Mouse (Mus musculus) B cell, adult 62 days (primary cell): ENCODE measurements around the gene Matn4. TPM values are rescaled to one million over a fixed set of nuclear protein-coding genes. Genes with fewer than 3 reads are reported as not detected.

Experiments
- total RNA-seq: library from RNA; stranded (reverse); gene quantifications from 4 replicates; pipeline ENCODE4 v1.2.4, GENCODE M21; 2023

Matn4 gene
- 0.18 to 0.46 TPM (median 0.39 TPM) in 4 replicates for total RNA-seq

GRCm38 (mm10) chr2:164405060-164405459 lies at the start of gene Matn4:
Gene Matn4, minus strand, starts transcription at chr2:164405160.

GRCm38 (mm10) chr2:164443460-164444000 lies 38.6 kb upstream of the Matn4 start, which contains the start of gene Sdc4:
Gene Sdc4, minus strand, starts transcription at chr2:164443887.

DNA sequence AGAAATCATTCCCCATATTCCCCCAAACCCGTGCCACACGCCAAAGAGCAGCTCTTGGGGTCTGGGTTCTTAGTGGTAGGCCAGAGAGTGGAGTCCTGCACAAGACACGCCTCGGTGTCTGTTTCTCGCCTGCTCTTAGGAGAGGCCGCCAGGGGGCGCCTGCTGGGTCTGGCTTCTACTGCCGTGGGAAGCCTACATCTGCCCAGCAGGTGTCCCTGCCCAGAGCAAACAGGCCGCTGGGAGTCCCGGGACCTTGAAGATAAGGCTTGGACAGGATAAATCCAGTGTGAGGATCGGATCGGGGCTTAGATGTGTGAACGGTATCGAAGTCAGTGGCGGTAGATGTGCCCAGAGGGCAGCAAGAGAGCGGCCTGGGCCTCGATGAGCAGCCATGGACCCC lies 2.1 kb downstream of the Matn4 start, which contains the start of gene Rbpjl:
TSS of gene Rbpjl (plus strand) at position 236 of the 400 bp plus-strand sequence.

DNA sequence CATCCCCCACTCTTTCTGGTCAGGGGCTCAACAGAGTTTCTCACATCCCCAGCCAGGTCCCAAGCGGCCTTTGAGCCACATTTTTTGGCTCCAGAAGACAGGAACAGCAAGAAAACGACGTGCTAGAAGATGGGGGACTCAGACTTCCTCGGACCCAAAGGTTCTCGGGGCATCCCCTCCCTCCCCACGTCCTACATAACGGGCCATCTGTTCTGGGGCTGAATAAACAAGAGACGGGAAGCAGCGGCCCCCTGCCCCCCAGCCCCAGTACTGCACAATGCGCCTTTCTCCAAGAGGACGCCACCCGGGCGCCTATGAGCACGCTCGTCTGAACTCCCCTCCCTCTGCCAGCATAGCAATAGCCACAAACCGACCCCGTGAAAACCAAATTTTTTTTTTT lies 15.9 kb downstream of the Matn4 start, which contains the start of gene Slpi:
TSS of gene Slpi (minus strand) at position 76 of the 400 bp plus-strand sequence.

Other genes with a start within 250 kb of the Matn4 start
- gene Kcns1, start 234.0 kb downstream of the Matn4 start, total RNA-seq = not detected in 4 replicates
- gene Wfdc5, start 222.4 kb downstream of the Matn4 start, total RNA-seq = not detected in 4 replicates
- not detected in 4 replicates for gene Wfdc12, start 214.6 kb downstream of the Matn4 start, total RNA-seq
- not detected in 4 replicates for gene Wfdc15a, start 205.0 kb downstream of the Matn4 start, total RNA-seq
- gene Wfdc15b, start 183.5 kb downstream of the Matn4 start, total RNA-seq = not detected in 4 replicates
- gene Svs2, start 166.7 kb downstream of the Matn4 start, total RNA-seq = not detected in 4 replicates
- gene Svs3b, start 148.5 kb downstream of the Matn4 start, total RNA-seq = not detected in 4 replicates
- not detected in 4 replicates for gene Svs4, start 126.7 kb downstream of the Matn4 start, total RNA-seq
- not detected in 4 replicates for gene Svs3a, start 115.9 kb downstream of the Matn4 start, total RNA-seq
- not detected in 4 replicates for gene Svs6, start 88.4 kb downstream of the Matn4 start, total RNA-seq
- gene Svs5, start 72.4 kb downstream of the Matn4 start, total RNA-seq = not detected in 4 replicates
- gene Slpi, start 16.1 kb downstream of the Matn4 start, total RNA-seq = 4.5 to 7.4 TPM (median 7.1 TPM) in 4 replicates
- gene Rbpjl, start 2.0 kb downstream of the Matn4 start, total RNA-seq = 0.54 to 0.64 TPM (median 0.60 TPM) in 3 of 4 replicates, not detected in the other
- gene Sdc4, start 38.7 kb upstream of the Matn4 start, total RNA-seq = 166 to 182 TPM (median 177 TPM) in 4 replicates
- gene Sys1, start 51.8 kb upstream of the Matn4 start, total RNA-seq = 54.0 to 63.8 TPM (median 57.4 TPM) in 4 replicates
- gene Gm20458, start 55.8 kb upstream of the Matn4 start, total RNA-seq = 1.6 to 4.9 TPM in 2 of 4 replicates, not detected in the others
- gene Trp53tg5, start 68.6 kb upstream of the Matn4 start, total RNA-seq = not detected in 4 replicates
- gene Dbndd2, start 80.9 kb upstream of the Matn4 start, total RNA-seq = 2.6 to 8.5 TPM (median 4.7 TPM) in 4 replicates
- 66.6 to 71.3 TPM (median 70.8 TPM) in 4 replicates for gene Pigt, start 92.4 kb upstream of the Matn4 start, total RNA-seq
- gene Wfdc2, start 157.3 kb upstream of the Matn4 start, total RNA-seq = not detected in 4 replicates
- gene Spint3, start 168.3 kb upstream of the Matn4 start, total RNA-seq = not detected in 4 replicates
- not detected in 4 replicates for gene Wfdc6a, start 180.3 kb upstream of the Matn4 start, total RNA-seq
- not detected in 4 replicates for gene Eppin, start 188.4 kb upstream of the Matn4 start, total RNA-seq
- gene Wfdc6b, start 208.4 kb upstream of the Matn4 start, total RNA-seq = not detected in 4 replicates
- not detected in 4 replicates for gene Wfdc8, start 208.5 kb upstream of the Matn4 start, total RNA-seq
- not detected in 4 replicates for gene Wfdc16, start 233.6 kb upstream of the Matn4 start, total RNA-seq